Mouse (Mus musculus) midbrain, embryonic 13.5 days (tissue): Measurements from ENCODE around the gene Itga5. TPM values are rescaled to one million over a fixed set of nuclear protein-coding genes. Genes with fewer than 3 reads are reported as not detected.

Source experiments
- ATAC-seq: fragments of 200-750 bp; cut with Nextera tagmentation; 2 replicates; pipeline ENCODE4 v1.8.0; 2017; ENCODE audit warnings: mild to moderate bottlenecking, moderate TSS enrichment, moderate library complexity
- H3K27ac ChIP-seq: fragments of 300-500 bp; sonication (generic); 2 replicates; pipeline ENCODE4 v1.5.1; 2015; ENCODE audit warnings: inconsistent platforms, mild to moderate bottlenecking, moderate library complexity
- H3K27me3 ChIP-seq: fragments of 300-500 bp; sonication (generic); 2 replicates; pipeline ENCODE4 v1.6.1; 2015; ENCODE audit warnings: mild to moderate bottlenecking, inconsistent platforms
- H3K36me3 ChIP-seq: fragments of 300-500 bp; sonication (generic); 2 replicates; pipeline ENCODE4 v1.6.1; 2015; ENCODE audit warnings: mild to moderate bottlenecking, inconsistent platforms
- H3K4me1 ChIP-seq: fragments of 300-500 bp; sonication (generic); replicated peaks from 2 replicates; pipeline ENCODE4 v1.6.1; 2015; ENCODE audit warnings: inconsistent platforms
- H3K4me2 ChIP-seq: fragments of 300-500 bp; sonication (generic); replicated peaks from 2 replicates; pipeline ENCODE4 v1.6.1; 2015; ENCODE audit warnings: moderate library complexity, mild to moderate bottlenecking, inconsistent platforms
- H3K4me3 ChIP-seq: fragments of 300-500 bp; sonication (generic); replicated peaks from 2 replicates; pipeline ENCODE4 v1.5.1; 2015; ENCODE audit warnings: mild to moderate bottlenecking, inconsistent platforms
- H3K9ac ChIP-seq: fragments of 300-500 bp; sonication (generic); replicated peaks from 2 replicates; pipeline ENCODE4 v1.6.1; 2015; ENCODE audit warnings: mild to moderate bottlenecking, inconsistent platforms
- H3K9me3 ChIP-seq: fragments of 300-500 bp; sonication (generic); 2 replicates; pipeline ENCODE4 v1.6.1; 2016; ENCODE audit warnings: mild to moderate bottlenecking, inconsistent platforms
- WGBS: fragments of 180-500 bp; shearing (Covaris S2); methylation state at CpG from one replicate; pipeline ENCODE4 v1.1.7; 2015; 5-methylcytosine and 5-hydroxymethylcytosine counted together
- microRNA-seq: library from miRNA; unstranded; fragments of <30 nt; microRNA quantifications from one replicate; pipeline ENCODE4, GENCODE M21; 2016
- polyA plus RNA-seq: library from polyadenylated mRNA; unstranded; fragments of >200 nt; fragmentation: Nextera tagmentation; extraction: Ambion mirVana; gene quantifications from 2 replicates; pipeline ENCODE4 v1.2.1, GENCODE M21; 2015

Gene Itga5
- polyA plus RNA-seq, 1 experiment from 2014 or later = 7.8 TPM

- Histone ChIP-seq H3K9ac (peak overlapping the region; percentile 32; the same call in 1 of the 2 replicates), H3K4me3 (no peak overlapping the region), H3K36me3 (peaks cover 44% of the 10 kb centered on the region), H3K27me3 (no peaks in the 10 kb centered on the region), H3K9me3 (no peaks in the 10 kb centered on the region), H3K27ac (peak overlapping the region; percentile 99), H3K4me1 (peaks cover 60% of the 10 kb centered on the region), H3K4me2 (no peak overlapping the region)
- no peak for ATAC-seq
- 15% methylated on average over 5 of the region's 5 CpGs for WGBS
Measured at GRCm38 (mm10) chr15:103295851-103296250, 70.7 kb downstream of the Itga5 start.

- Histone ChIP-seq H3K9me3 (no peaks in the 10 kb centered on the region), H3K4me3 (no peak overlapping the region), H3K27me3 (no peaks in the 10 kb centered on the region), H3K4me2 (no peak overlapping the region), H3K36me3 (peaks cover 52% of the 10 kb centered on the region), H3K4me1 (peaks cover 53% of the 10 kb centered on the region), H3K9ac (no peak overlapping the region), H3K27ac (no peak overlapping the region)
- no peak for ATAC-seq
- WGBS = 74% methylated on average over 2 of the region's 2 CpGs
Measured at GRCm38 (mm10) chr15:103294649-103295048, 71.9 kb downstream of the Itga5 start.

Small RNAs within 50 kb of the gene (microRNA-seq; reads per million reads assigned to microRNA genes)
- gene Mir6963 = not detected

Other genes with a start within 250 kb of the Itga5 start
- gene Smug1, start 199.7 kb downstream of the Itga5 start, polyA plus RNA-seq = 26.8 and 27.7 TPM in 2 replicates
- gene Cbx5, start 126.9 kb downstream of the Itga5 start, polyA plus RNA-seq = 146 and 164 TPM in 2 replicates
- 1,022 and 1,113 TPM in 2 replicates for gene Hnrnpa1, start 126.3 kb downstream of the Itga5 start, polyA plus RNA-seq
- 0.75 and 0.82 TPM in 2 replicates for gene Nfe2, start 108.4 kb downstream of the Itga5 start, polyA plus RNA-seq
- gene Copz1, start 94.0 kb downstream of the Itga5 start, polyA plus RNA-seq = 218 and 221 TPM in 2 replicates
- 0.18 and 0.94 TPM in 2 replicates for gene Gpr84, start 56.2 kb downstream of the Itga5 start, polyA plus RNA-seq
- gene Zfp385a, start 26.7 kb downstream of the Itga5 start, polyA plus RNA-seq = 15.1 and 17.9 TPM in 2 replicates
- gene Gtsf1, start 63.7 kb upstream of the Itga5 start, polyA plus RNA-seq = not detected in 2 replicates
- gene Gtsf2, start 81.7 kb upstream of the Itga5 start, polyA plus RNA-seq = not detected in 2 replicates
- 1.2 and 1.8 TPM in 2 replicates for gene Nckap1l, start 87.0 kb upstream of the Itga5 start, polyA plus RNA-seq
- gene Pde1b, start 136.3 kb upstream of the Itga5 start, polyA plus RNA-seq = 67.5 and 70.8 TPM in 2 replicates
- gene Ppp1r1a, start 171.2 kb upstream of the Itga5 start, polyA plus RNA-seq = 84.8 and 86.8 TPM in 2 replicates
- not detected in 2 replicates for gene Glycam1, start 198.3 kb upstream of the Itga5 start, polyA plus RNA-seq